Mouse (Mus musculus) embryonic facial prominence, embryonic 12.5 days (tissue): ENCODE data around the gene Uqcr10. TPM values are rescaled to one million over a fixed set of nuclear protein-coding genes. Genes with fewer than 3 reads are reported as not detected.

ENCODE experiments used
- ATAC-seq: fragments of 200-750 bp; cut with Nextera tagmentation; 2 replicates; pipeline ENCODE4 v1.8.0; 2017; ENCODE audit not compliant: insufficient number of reproducible peaks, insufficient read depth, low FRiP score, low TSS enrichment
- H3K27ac ChIP-seq: fragments of 300-500 bp; sonication (generic); 2 replicates; pipeline ENCODE4 v1.5.1; 2016; ENCODE audit warnings: mild to moderate bottlenecking
- H3K27me3 ChIP-seq: fragments of 300-500 bp; sonication (generic); 2 replicates; pipeline ENCODE4 v1.6.1; 2016; ENCODE audit warnings: mild to moderate bottlenecking, moderate library complexity
- H3K36me3 ChIP-seq: fragments of 300-500 bp; sonication (generic); 2 replicates; pipeline ENCODE4 v1.6.1; 2016; ENCODE audit warnings: mild to moderate bottlenecking
- H3K4me1 ChIP-seq: fragments of 300-500 bp; sonication (generic); 2 replicates; pipeline ENCODE4 v1.6.1; 2016
- H3K4me2 ChIP-seq: fragments of 300-500 bp; sonication (generic); replicated peaks from 2 replicates; pipeline ENCODE4 v1.6.1; 2016; ENCODE audit warnings: mild to moderate bottlenecking, moderate library complexity
- H3K4me3 ChIP-seq: fragments of 300-500 bp; sonication (generic); 2 replicates; pipeline ENCODE4 v1.5.1; 2016; ENCODE audit warnings: mild to moderate bottlenecking
- H3K9ac ChIP-seq: fragments of 300-500 bp; sonication (generic); 2 replicates; pipeline ENCODE4 v1.6.1; 2016; ENCODE audit warnings: mild to moderate bottlenecking, moderate library complexity
- H3K9me3 ChIP-seq: fragments of 300-500 bp; sonication (generic); 2 replicates; pipeline ENCODE4 v1.6.1; 2016; ENCODE audit warnings: mild to moderate bottlenecking, moderate library complexity
- WGBS: fragments of 180-500 bp; shearing (Covaris S2); methylation state at CpG from one replicate; pipeline ENCODE4 v1.1.7; 2016; 5-methylcytosine and 5-hydroxymethylcytosine counted together
- polyA plus RNA-seq: library from polyadenylated mRNA; unstranded; fragments of >200 nt; fragmentation: Nextera tagmentation; extraction: Ambion mirVana; gene quantifications from 2 replicates; pipeline ENCODE4 v1.2.1, GENCODE M21; 2016

Gene Uqcr10
- polyA plus RNA-seq, result 641 and 685 TPM in 2 replicates

DNA sequence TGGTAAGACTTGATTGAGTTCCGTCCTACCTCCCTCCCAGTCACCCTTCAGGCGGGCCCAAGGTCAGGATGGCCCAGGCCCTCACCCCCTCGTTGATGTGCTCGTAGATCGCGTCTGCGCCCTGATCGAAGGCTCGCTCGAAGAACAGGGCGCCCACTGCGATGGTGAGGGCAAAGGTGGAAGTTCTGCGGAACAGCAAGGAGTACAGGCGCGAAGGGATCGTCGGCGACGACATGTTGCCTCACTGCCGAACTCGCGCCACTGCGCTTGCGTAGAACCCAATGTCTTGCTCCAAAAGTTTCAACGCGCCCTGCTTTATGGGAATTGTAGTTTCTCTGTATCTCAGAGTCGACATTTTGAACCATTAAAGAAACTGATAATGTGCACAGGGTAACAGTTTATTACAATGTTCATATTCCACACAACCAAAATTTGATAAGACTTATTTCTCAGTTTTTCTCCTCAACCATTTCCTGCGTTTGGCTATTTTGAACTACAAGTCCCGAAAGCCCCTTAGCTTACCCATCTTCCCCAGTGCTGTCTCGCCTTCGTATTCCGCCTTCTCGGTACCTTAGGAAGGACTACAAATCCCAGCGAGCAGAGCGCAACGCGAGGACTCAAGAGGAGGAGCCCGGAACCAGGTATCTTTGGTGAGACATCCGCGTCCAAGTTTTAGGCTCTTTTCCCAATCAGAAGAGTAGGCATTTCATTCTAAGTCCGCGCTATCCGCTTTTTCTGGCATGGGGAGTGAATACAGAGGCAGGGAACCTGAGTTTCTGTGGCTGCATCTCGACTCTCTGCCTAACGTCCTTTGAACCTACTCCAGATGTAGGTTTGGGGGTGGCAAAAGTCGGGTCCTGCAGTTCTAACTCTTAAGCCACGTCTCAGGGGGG, at the start of gene Uqcr10, which contains the start of gene Zmat5:
Gene Uqcr10, minus strand, starts transcription at position 271 of the 893 bp plus-strand sequence.
Gene Zmat5, plus strand, starts transcription at position 607 of the 893 bp plus-strand sequence.
- peak within 1 kb of the TSS; percentile 83 for H3K9ac ChIP-seq
- H3K4me2 ChIP-seq, result peak within 1 kb of the TSS; percentile 78
- peaks cover 18% of the 10 kb centered on the region for H3K36me3 ChIP-seq
- WGBS, result under 1% methylated on average over 47 of the region's 47 CpGs
- H3K9me3 ChIP-seq, result no peaks in the 10 kb centered on the region
- H3K4me3 ChIP-seq, result peak within 1 kb of the TSS; percentile 86
- peaks cover 12% of the 10 kb centered on the region for H3K4me1 ChIP-seq
- peak within 1 kb of the TSS; percentile 65 for H3K27ac ChIP-seq
- peak; percentile 94 for ATAC-seq
- H3K27me3 ChIP-seq, result no peaks in the 10 kb centered on the region

DNA sequence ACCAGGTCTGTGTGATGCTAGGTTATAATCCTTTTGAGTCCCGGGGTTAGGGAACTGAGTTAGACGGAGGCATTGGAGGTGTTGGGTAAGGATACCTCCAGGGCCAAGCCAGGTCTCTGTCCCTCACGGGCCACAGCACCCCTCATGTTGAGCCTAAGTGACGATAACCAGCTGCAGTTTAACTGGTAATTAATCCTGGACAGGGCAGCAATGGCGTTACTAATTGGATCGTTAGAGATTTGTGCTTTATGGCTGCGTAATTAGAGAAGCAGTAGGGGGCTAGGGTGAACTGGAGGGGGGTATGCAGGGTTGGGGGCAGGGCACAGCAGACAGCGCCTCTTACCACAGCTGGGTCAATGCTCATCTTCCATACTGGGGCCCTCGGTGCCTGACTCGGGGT, 48.7 kb upstream of the Uqcr10 start:
- Histone ChIP-seq H3K36me3 (no peaks in the 10 kb centered on the region), H3K27ac (no peak overlapping the region), H3K4me1 (no peaks in the 10 kb centered on the region), H3K9ac (no peak overlapping the region), H3K9me3 (no peaks in the 10 kb centered on the region), H3K4me3 (no peak overlapping the region), H3K27me3 (peaks cover 24% of the 10 kb centered on the region), H3K4me2 (no peak overlapping the region)
- WGBS, result 40% methylated on average over 10 of the region's 10 CpGs
- no peak for ATAC-seq

DNA sequence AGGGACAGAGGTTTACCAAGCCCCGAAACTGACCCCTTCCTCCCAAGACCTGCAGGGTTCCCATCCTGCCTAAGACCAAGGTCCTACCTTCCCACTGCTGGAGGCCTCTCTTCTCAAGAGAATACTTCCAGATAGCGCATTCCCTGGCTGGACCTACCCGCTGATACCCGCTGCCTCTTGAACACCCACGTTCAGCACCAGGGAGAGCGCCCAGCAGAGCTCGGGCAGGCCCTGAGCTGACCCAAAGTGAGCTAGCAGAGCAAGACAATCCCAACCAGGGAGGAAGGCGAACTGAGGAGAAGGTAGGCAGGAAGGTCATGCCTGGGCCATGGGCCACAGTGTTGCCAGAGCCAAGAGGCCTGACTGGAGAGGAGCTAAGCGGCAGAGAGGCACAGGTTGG, 46.1 kb upstream of the Uqcr10 start:
- Histone ChIP-seq H3K9me3 (no peaks in the 10 kb centered on the region), H3K4me3 (no peak overlapping the region), H3K9ac (no peak overlapping the region), H3K27ac (no peak overlapping the region), H3K4me2 (no peak overlapping the region), H3K36me3 (no peaks in the 10 kb centered on the region), H3K4me1 (peaks cover 18% of the 10 kb centered on the region), H3K27me3 (peaks cover 50% of the 10 kb centered on the region)
- ATAC-seq, result no peak
- 7% methylated on average over 9 of the region's 9 CpGs for WGBS

DNA sequence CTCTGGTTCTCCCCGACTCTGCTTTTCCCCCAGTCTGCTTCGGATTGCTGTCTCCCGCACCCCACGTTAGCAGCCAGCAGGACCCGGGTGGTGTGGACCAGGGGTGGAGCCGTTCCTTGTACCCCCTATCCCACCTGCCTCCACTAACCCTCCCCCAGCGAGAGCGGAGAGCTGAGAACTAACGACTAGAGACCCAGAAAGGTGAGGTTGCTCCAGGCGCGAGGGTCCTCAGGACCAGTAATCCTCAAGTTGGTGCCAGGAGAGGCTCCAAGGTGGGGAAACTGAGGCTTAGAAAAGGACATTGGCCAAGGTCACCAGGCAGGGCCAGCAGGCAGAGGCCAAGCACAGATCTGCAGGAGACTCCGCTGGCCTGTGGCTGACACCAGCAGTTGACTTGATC, 43.1 kb upstream of the Uqcr10 start:
- H3K27me3 ChIP-seq, result peaks cover 80% of the 10 kb centered on the region
- H3K9ac ChIP-seq, result no peak overlapping the region
- peak overlapping the region; percentile 99 for H3K4me2 ChIP-seq
- no peaks in the 10 kb centered on the region for H3K9me3 ChIP-seq
- under 1% methylated on average over 11 of the region's 12 CpGs for WGBS
- H3K36me3 ChIP-seq, result no peaks in the 10 kb centered on the region
- H3K4me1 ChIP-seq, result peaks cover 18% of the 10 kb centered on the region
- H3K27ac ChIP-seq, result no peak overlapping the region
- peak overlapping the region; percentile 55 for H3K4me3 ChIP-seq
- ATAC-seq, result no peak

DNA sequence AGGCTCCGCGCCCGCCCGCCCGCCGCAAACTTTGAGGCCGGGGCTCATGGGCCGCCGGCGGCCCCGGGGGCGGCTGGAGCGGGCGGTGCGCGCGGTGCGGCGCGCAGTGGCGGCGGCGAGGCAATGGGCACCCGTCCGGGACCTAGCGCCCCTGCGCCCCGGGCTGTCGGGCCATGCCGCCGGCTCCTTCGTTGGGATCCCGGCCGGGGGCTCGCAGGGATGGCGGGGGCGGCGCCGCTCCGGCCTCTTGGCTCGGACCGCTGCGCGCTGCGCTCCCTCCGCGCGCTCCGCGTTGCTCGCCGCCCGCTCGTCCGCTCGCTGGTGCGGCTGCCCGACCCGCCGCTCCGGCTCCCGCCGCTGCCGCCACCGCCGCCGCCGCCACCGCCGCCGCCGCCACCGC, 42.6 kb upstream of the Uqcr10 start, which contains the start of gene Cabp7:
Gene Cabp7, minus strand, starts transcription at position 46 of the 400 bp plus-strand sequence.
- no peaks in the 10 kb centered on the region for H3K9me3 ChIP-seq
- ATAC-seq, result no peak
- H3K4me1 ChIP-seq, result peaks cover 18% of the 10 kb centered on the region
- H3K36me3 ChIP-seq, result no peaks in the 10 kb centered on the region
- WGBS, result under 1% methylated on average over 53 of the region's 73 CpGs
- H3K9ac ChIP-seq, result peak within 1 kb of the TSS; percentile 43
- H3K4me2 ChIP-seq, result peak within 1 kb of the TSS; percentile 99
- H3K27me3 ChIP-seq, result peaks cover 80% of the 10 kb centered on the region
- H3K27ac ChIP-seq, result no peak within 1 kb of the TSS
- peak within 1 kb of the TSS; percentile 55 for H3K4me3 ChIP-seq

DNA sequence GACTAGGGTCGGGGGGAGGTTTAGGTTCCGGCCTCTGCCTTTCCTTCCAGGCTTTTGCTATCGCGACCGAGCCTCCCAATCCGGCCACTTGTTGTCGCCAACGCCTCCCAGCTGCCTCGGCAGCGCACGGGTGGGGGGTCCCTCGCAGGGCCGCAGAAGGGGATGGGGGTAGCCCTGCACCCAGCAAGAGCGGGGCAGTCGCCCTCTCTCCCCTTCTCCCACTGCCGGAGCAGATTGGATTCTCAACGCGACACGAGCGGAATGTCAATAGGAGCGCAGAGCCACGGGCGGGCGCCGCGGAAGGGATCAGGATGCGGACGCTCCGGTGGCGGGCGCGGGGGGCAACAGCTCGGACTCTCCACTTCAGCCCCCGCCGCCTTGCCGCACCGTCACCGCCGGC, 41.8 kb upstream of the Uqcr10 start:
- under 1% methylated on average over 39 of the region's 39 CpGs for whole genome bisulfite sequencing
- Histone ChIP-seq H3K4me2 (peak overlapping the region; percentile 99), H3K9ac (peak overlapping the region; percentile 43), H3K9me3 (no peaks in the 10 kb centered on the region), H3K4me3 (peak overlapping the region; percentile 55), H3K27me3 (peaks cover 86% of the 10 kb centered on the region), H3K36me3 (no peaks in the 10 kb centered on the region), H3K27ac (no peak overlapping the region), H3K4me1 (peaks cover 18% of the 10 kb centered on the region)
- no peak for ATAC-seq

DNA sequence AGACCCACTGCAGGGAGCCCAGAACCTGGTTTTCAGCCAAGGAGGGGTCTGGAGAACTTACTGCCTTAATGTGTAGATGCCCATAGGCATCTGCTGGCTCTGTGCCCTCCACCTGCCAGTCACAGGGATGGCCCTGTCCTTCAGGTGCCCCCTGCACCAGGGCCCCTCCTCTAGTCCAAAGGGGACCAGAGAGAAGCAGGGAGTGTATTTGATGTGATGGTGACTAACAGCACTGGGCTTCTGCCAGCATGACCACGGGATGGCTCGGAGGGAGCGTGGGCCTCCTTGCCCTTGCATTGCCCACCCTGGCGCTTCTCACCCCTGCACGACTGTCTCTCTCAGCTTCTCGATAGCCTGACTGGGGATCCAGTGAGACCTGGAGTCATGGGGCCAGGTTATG, 40.5 kb upstream of the Uqcr10 start:
- H3K27ac ChIP-seq, result no peak overlapping the region
- no peaks in the 10 kb centered on the region for H3K36me3 ChIP-seq
- H3K27me3 ChIP-seq, result peaks cover 80% of the 10 kb centered on the region
- H3K4me1 ChIP-seq, result peaks cover 18% of the 10 kb centered on the region
- no peak overlapping the region; the same call in 1 of the 2 replicates for H3K9ac ChIP-seq
- no peak overlapping the region for H3K4me2 ChIP-seq
- ATAC-seq, result no peak
- H3K9me3 ChIP-seq, result no peaks in the 10 kb centered on the region
- 69% methylated on average over 6 of the region's 6 CpGs for WGBS
- H3K4me3 ChIP-seq, result no peak overlapping the region

DNA sequence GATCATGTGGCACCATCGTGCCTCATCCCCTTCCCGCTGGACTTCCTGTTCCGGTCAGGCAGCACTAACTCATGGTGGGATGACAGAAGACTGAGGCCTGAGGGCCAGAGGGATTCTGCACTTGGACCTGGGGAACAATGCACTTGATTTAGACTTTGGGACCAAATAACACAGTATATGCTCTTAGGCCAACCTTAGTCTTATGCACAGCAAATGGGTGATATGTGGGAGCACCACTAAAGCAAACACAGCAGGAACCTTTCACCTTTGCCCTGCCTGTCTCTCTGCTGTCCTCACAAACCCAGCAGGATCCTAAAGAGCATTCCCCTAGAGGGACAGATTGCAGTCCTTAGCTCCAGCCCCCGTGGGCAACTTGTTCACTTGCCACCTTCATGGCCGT, 36.6 kb upstream of the Uqcr10 start:
- 63% methylated on average over 5 of the region's 5 CpGs for WGBS

DNA sequence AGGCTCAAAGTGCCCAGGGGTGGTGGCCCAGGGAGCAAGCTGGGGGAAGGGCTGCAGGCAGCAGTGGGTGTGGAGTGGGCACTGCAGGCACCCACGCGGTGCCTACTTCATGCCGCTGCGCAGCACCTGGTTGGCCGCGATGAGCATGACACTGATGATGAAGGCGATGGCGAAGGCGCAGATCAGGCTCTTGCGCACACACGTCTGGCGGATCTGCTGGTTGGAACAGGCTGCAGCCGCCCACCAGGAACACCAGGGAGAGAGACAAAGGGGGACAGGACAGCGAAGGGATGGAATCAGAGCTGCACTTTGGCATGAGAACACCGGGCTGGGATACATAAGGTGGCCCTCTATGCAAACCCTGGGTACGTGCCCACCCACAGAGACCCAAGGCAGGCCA, 34.6 kb upstream of the Uqcr10 start:
- 92% methylated on average over 16 of the region's 16 CpGs for WGBS
- H3K27me3 ChIP-seq, result peaks cover 25% of the 10 kb centered on the region
- H3K4me1 ChIP-seq, result no peaks in the 10 kb centered on the region
- H3K4me2 ChIP-seq, result no peak overlapping the region
- no peak overlapping the region for H3K4me3 ChIP-seq
- no peak for ATAC-seq
- no peak overlapping the region for H3K9ac ChIP-seq
- H3K36me3 ChIP-seq, result 0 out of 2 replicates have a peak, but pooled peaks cover 5% of the 10 kb centered on the region
- H3K9me3 ChIP-seq, result no peaks in the 10 kb centered on the region
- H3K27ac ChIP-seq, result no peak overlapping the region

More for the DNA sequence above, 36.6 kb upstream of the Uqcr10 start:
- peaks cover 3% of the 10 kb centered on the region for H3K4me1 ChIP-seq
- H3K4me3 ChIP-seq, result no peak overlapping the region
- H3K27ac ChIP-seq, result no peak overlapping the region
- no peak overlapping the region for H3K9ac ChIP-seq
- no peak overlapping the region for H3K4me2 ChIP-seq
- H3K27me3 ChIP-seq, result peaks cover 46% of the 10 kb centered on the region
- no peaks in the 10 kb centered on the region for H3K9me3 ChIP-seq
- no peak for ATAC-seq
- H3K36me3 ChIP-seq, result 0 out of 2 replicates have a peak, but pooled peaks cover 5% of the 10 kb centered on the region

DNA sequence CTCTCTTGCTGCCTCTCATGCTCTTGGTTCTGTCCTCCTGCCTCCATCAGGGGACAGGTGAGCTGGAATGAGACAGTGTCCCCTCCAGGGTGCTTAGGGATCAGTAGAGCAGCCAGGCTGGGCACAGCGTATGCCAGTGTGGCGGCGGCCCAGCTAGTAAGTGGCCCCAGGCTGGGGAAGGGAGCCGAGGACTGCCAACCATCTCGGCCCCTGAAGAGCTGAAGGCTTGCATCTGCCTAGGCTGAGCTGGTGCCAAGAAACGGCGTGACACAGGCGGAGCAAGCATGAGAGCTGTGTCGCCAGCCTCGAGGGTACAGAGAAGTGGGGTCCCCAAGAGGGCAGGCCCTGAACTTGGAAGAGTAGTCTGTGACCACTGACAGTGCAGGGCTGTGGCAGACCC, 33.5 kb upstream of the Uqcr10 start:
- Histone ChIP-seq H3K4me2 (no peak overlapping the region), H3K9ac (no peak overlapping the region), H3K27me3 (peaks cover 15% of the 10 kb centered on the region), H3K9me3 (no peaks in the 10 kb centered on the region), H3K4me3 (no peak overlapping the region), H3K36me3 (0 out of 2 replicates have a peak, but pooled peaks cover 5% of the 10 kb centered on the region), H3K4me1 (no peaks in the 10 kb centered on the region), H3K27ac (no peak overlapping the region)
- 75% methylated on average over 10 of the region's 10 CpGs for WGBS
- ATAC-seq, result no peak

DNA sequence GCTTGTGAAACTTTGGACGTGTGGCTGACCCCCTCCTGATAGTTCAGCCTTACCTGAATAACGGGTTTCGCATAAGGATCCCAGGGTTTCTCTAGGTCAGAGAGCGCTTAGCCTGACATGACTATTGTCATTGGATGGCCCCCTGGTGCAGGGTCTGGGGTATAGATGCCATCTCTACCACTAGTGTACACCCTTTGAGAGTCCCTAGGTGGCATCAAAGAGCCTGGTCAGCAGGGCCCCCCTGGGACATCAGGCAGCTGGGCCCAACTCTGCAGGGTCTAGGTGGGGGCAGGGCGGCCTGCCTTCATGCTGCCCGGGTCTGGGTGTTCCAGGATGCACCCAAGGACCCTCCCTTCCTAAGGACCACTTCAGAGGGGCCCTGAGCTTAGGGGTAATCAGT, 32.2 kb upstream of the Uqcr10 start:
- ATAC-seq, result no peak
- H3K4me3 ChIP-seq, result no peak overlapping the region

DNA sequence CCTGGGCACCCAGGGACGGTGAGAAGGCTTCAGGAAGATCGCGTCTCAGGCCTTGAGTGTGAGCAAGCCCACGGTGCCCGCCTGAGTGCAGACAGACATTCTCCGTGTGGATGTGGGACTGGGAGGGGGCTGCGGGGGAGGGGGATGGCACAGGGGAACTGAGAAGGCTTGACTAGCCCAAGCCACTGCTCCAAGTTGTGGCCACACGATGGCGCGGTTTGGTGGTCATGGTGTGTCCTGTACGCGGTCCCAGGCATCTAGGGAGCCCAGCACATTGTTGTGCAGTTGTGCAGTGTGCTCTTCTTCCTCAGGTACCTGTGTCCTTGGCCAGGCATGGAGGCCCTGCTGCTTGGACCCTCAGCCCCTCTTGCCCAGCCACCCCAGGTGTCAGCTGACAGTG, 30.0 kb upstream of the Uqcr10 start:
- ATAC-seq, result no peak
- H3K4me2 ChIP-seq, result no peak overlapping the region
- peaks cover 5% of the 10 kb centered on the region; the same call in 1 of the 2 replicates for H3K27me3 ChIP-seq
- H3K4me1 ChIP-seq, result peaks cover 8% of the 10 kb centered on the region; the same call in 1 of the 2 replicates
- no peaks in the 10 kb centered on the region for H3K9me3 ChIP-seq
- H3K27ac ChIP-seq, result no peak overlapping the region
- H3K36me3 ChIP-seq, result 0 out of 2 replicates have a peak, but pooled peaks cover 7% of the 10 kb centered on the region
- 36% methylated on average over 12 of the region's 12 CpGs for WGBS
- H3K4me3 ChIP-seq, result no peak overlapping the region
- no peak overlapping the region for H3K9ac ChIP-seq

More for the DNA sequence above, 32.2 kb upstream of the Uqcr10 start:
- Histone ChIP-seq H3K27ac (no peak overlapping the region), H3K4me1 (no peaks in the 10 kb centered on the region), H3K9ac (no peak overlapping the region), H3K27me3 (peaks cover 8% of the 10 kb centered on the region; the same call in 1 of the 2 replicates), H3K4me2 (no peak overlapping the region), H3K36me3 (0 out of 2 replicates have a peak, but pooled peaks cover 7% of the 10 kb centered on the region), H3K9me3 (no peaks in the 10 kb centered on the region)
- 36% methylated on average over 6 of the region's 6 CpGs for WGBS
